Mouse (Mus musculus) intestine, embryonic 15.5 days (tissue): ENCODE measurements around the gene Gm45062. TPM values are rescaled to one million over a fixed set of nuclear protein-coding genes. Genes with fewer than 3 reads are reported as not detected.

Experiments
- ATAC-seq: fragments of 200-750 bp; cut with Nextera tagmentation; 2 replicates; pipeline ENCODE4 v1.8.0; 2017; ENCODE audit warnings: moderate TSS enrichment, moderate library complexity
- H3K27ac ChIP-seq: fragments of 300-500 bp; sonication (generic); 2 replicates; pipeline ENCODE4 v1.5.1; 2015; ENCODE audit warnings: mild to moderate bottlenecking, inconsistent platforms
- H3K27me3 ChIP-seq: fragments of 300-500 bp; sonication (generic); replicated peaks from 2 replicates; pipeline ENCODE4 v1.6.1; 2015; ENCODE audit warnings: inconsistent platforms
- H3K36me3 ChIP-seq: fragments of 300-500 bp; sonication (generic); 2 replicates; pipeline ENCODE4 v1.6.1; 2015; ENCODE audit warnings: inconsistent platforms
- H3K4me1 ChIP-seq: fragments of 300-500 bp; sonication (generic); replicated peaks from 2 replicates; pipeline ENCODE4 v1.6.1; 2015; ENCODE audit warnings: inconsistent platforms
- H3K4me2 ChIP-seq: fragments of 300-500 bp; sonication (generic); replicated peaks from 2 replicates; pipeline ENCODE4 v1.6.1; 2015; ENCODE audit warnings: mild to moderate bottlenecking, inconsistent platforms
- H3K4me3 ChIP-seq: fragments of 300-500 bp; sonication (generic); replicated peaks from 2 replicates; pipeline ENCODE4 v1.5.1; 2015; ENCODE audit warnings: inconsistent platforms
- H3K9ac ChIP-seq: fragments of 300-500 bp; sonication (generic); 2 replicates; pipeline ENCODE4 v1.6.1; 2015; ENCODE audit warnings: inconsistent platforms
- H3K9me3 ChIP-seq: fragments of 300-500 bp; sonication (generic); 2 replicates; pipeline ENCODE4 v1.6.1; 2016; ENCODE audit warnings: inconsistent platforms
- WGBS: fragments of 180-500 bp; shearing (Covaris S2); methylation state at CpG from one replicate; pipeline ENCODE4 v1.1.7; 2015; 5-methylcytosine and 5-hydroxymethylcytosine counted together
- polyA plus RNA-seq: library from polyadenylated mRNA; unstranded; fragments of >200 nt; fragmentation: Nextera tagmentation; extraction: Ambion mirVana; gene quantifications from 2 replicates; pipeline ENCODE4 v1.2.1, GENCODE M21; 2015

The Gm45062 gene
- polyA plus RNA-seq, 1 experiment from 2014 or later, result 6.7 TPM

DNA sequence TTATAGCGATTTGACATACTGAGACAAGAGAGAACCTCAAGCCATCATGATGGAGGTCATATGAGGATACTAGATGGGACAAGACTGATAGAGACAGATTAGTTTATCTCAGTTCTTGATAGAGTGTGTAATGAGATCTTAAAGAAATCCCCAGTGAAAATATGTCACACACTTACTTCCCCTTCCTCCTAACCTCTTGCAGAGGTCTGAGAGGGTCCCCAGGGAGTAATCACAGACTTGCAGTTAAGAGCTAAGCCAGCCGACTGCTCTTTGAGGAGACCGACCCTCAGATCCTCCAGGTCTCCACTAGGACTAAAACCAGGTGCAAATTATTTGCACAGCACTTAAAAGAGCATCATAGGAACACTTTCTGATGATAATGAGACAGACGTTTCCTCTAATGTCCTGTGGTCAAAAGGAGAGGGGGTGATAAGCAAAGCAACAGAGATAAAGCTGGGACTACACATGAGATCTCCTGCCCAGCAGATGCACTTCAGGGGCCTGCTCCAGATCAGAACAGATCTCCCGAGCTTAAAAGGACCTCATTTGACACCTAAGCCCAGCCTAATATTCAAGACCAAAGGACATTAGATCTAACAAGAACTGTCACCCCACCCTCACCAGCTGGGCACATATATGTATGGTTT, 372.9 kb downstream of the Gm45062 start:
- H3K27me3 ChIP-seq, result no peaks in the 10 kb centered on the region
- WGBS, result 65% methylated on average over 5 of the region's 5 CpGs
- H3K27ac ChIP-seq, result no peak overlapping the region
- H3K36me3 ChIP-seq, result no peaks in the 10 kb centered on the region
- no peak overlapping the region for H3K4me2 ChIP-seq
- no peaks in the 10 kb centered on the region for H3K4me1 ChIP-seq
- H3K9ac ChIP-seq, result no peak overlapping the region
- no peak overlapping the region for H3K4me3 ChIP-seq
- no peak for ATAC-seq
- no peaks in the 10 kb centered on the region for H3K9me3 ChIP-seq

DNA sequence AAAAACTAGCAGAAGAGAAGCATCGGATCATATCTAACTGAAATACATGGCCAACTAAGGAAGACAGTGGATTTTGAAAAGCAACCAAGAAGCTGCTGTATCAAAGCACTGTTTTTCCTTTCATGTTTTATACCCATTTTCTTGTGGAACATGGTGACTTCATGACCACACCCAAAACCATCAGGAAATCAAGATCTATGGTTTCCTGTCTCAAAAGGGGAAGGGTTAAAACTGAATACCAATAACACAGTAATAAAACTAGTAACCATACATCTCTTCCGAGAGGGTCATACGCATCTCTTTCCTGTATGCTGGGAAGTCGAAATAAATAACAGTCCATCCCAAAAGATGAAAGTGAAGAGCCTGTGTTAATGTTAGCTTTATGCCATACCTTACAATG, 373.5 kb downstream of the Gm45062 start:
- no peaks in the 10 kb centered on the region for H3K27me3 ChIP-seq
- no peaks in the 10 kb centered on the region for H3K9me3 ChIP-seq
- H3K9ac ChIP-seq, result no peak overlapping the region
- WGBS, result 86% methylated on average over 4 of the region's 4 CpGs
- H3K36me3 ChIP-seq, result no peaks in the 10 kb centered on the region
- H3K4me2 ChIP-seq, result no peak overlapping the region
- H3K4me1 ChIP-seq, result no peaks in the 10 kb centered on the region
- H3K4me3 ChIP-seq, result no peak overlapping the region
- ATAC-seq, result no peak
- H3K27ac ChIP-seq, result no peak overlapping the region

DNA sequence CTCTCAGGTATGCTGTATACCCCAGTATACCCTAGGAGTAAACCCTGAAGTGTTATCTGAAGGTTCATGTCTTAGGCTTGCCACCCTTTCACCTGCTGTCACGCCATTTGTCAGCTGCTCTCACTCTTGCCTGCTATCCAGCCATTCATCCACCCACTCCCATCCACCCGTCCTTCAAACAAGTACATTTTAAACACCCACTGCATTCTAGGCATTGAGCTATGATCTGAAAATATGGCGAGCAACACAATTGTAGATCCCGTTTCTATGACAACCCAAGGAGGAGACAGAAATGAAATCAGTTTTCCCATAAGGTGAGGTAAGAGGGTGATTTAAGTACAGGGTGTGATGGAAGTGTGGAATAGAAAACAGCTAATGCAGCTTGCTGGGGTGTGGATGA, 378.9 kb downstream of the Gm45062 start:
- WGBS, result 89% methylated on average over 4 of the region's 4 CpGs
- H3K9ac ChIP-seq, result no peak overlapping the region
- no peak overlapping the region for H3K27ac ChIP-seq
- H3K4me2 ChIP-seq, result no peak overlapping the region
- no peaks in the 10 kb centered on the region for H3K36me3 ChIP-seq
- no peaks in the 10 kb centered on the region for H3K27me3 ChIP-seq
- no peaks in the 10 kb centered on the region for H3K4me1 ChIP-seq
- H3K9me3 ChIP-seq, result no peaks in the 10 kb centered on the region
- ATAC-seq, result no peak
- H3K4me3 ChIP-seq, result no peak overlapping the region

- H3K27ac ChIP-seq, result no peak overlapping the region
- H3K4me3 ChIP-seq, result no peak overlapping the region
- ATAC-seq, result no peak
- H3K9me3 ChIP-seq, result no peaks in the 10 kb centered on the region
- no peaks in the 10 kb centered on the region for H3K27me3 ChIP-seq
- H3K9ac ChIP-seq, result no peak overlapping the region
- H3K4me1 ChIP-seq, result no peaks in the 10 kb centered on the region
- no peaks in the 10 kb centered on the region for H3K36me3 ChIP-seq
- no peak overlapping the region for H3K4me2 ChIP-seq
- WGBS, result 77% methylated on average over 4 of the region's 4 CpGs
Observed at GRCm38 (mm10) chr6:8638899-8639298, 379.6 kb downstream of the Gm45062 start.

- Histone ChIP-seq H3K27ac (no peak overlapping the region), H3K9ac (no peak overlapping the region), H3K27me3 (no peaks in the 10 kb centered on the region), H3K9me3 (no peaks in the 10 kb centered on the region), H3K36me3 (no peaks in the 10 kb centered on the region), H3K4me2 (no peak overlapping the region), H3K4me1 (no peaks in the 10 kb centered on the region), H3K4me3 (no peak overlapping the region)
- 68% methylated on average over 2 of the region's 2 CpGs for WGBS
- no peak for ATAC-seq
Observed at GRCm38 (mm10) chr6:8639526-8639925, 380.3 kb downstream of the Gm45062 start.

- H3K36me3 ChIP-seq, result no peaks in the 10 kb centered on the region
- H3K4me1 ChIP-seq, result peaks cover 2% of the 10 kb centered on the region; the same call in 1 of the 2 replicates
- no peak overlapping the region for H3K9ac ChIP-seq
- WGBS, result 84% methylated on average over 5 of the region's 5 CpGs
- no peaks in the 10 kb centered on the region for H3K27me3 ChIP-seq
- no peak overlapping the region for H3K4me2 ChIP-seq
- H3K4me3 ChIP-seq, result no peak overlapping the region
- ATAC-seq, result no peak
- no peak overlapping the region for H3K27ac ChIP-seq
- H3K9me3 ChIP-seq, result no peaks in the 10 kb centered on the region
Observed at GRCm38 (mm10) chr6:8640863-8641262, 381.6 kb downstream of the Gm45062 start.

DNA sequence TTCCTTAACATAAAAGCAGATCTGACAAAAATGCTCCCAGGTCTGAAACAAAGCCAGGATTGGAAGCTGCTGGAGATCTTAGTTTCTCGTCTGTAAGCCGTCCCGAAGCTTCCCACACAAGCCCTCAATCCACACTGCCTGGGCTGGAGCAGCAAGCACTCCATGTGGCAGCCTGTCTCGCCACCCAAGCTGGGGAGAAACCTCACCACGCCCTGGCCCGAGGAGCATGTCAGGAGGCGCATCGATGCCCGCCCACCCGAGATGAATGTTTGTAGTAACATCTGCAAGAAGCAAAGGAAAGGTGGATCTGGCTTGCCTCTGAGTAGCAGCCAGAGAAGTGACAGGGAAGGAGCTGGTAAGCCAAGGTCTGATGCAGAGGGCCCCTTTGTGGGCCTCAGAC, 385.5 kb downstream of the Gm45062 start:
- Histone ChIP-seq H3K9ac (no peak overlapping the region), H3K4me2 (0 out of 2 replicates have a peak overlapping the region, but pooled peaks have one; percentile 11), H3K27ac (peak overlapping the region; percentile 40; the same call in 1 of the 2 replicates), H3K27me3 (no peaks in the 10 kb centered on the region), H3K4me1 (peaks cover 2% of the 10 kb centered on the region; the same call in 1 of the 2 replicates), H3K9me3 (no peaks in the 10 kb centered on the region), H3K36me3 (no peaks in the 10 kb centered on the region), H3K4me3 (no peak overlapping the region)
- peak; percentile 46; the same call in 1 of the 2 replicates for ATAC-seq
- WGBS, result 49% methylated on average over 10 of the region's 10 CpGs

DNA sequence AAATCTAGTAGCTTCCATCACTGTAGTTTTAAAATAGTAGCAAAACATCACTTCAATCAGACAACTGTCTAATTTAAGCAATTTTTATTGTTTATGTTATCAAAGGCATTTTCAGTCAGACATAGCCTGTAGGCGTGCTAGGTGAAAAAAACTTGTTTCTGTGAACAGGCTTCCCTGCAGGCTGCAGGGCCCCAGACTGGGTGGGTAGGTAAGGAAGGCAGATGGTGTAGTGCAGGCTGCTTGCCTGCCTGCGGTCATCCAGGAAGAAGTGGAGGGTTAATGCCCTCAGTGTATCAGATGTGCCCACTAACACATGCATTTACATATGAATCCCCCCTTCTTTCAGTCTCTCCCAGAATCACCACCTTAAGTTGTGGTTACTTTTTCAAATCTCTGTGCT, 386.5 kb downstream of the Gm45062 start:
- ATAC-seq, result no peak
- H3K27me3 ChIP-seq, result no peaks in the 10 kb centered on the region
- no peaks in the 10 kb centered on the region for H3K36me3 ChIP-seq
- WGBS, result 60% methylated on average over 2 of the region's 2 CpGs
- no peak overlapping the region for H3K4me2 ChIP-seq
- H3K27ac ChIP-seq, result no peak overlapping the region
- H3K4me3 ChIP-seq, result no peak overlapping the region
- H3K9ac ChIP-seq, result no peak overlapping the region
- no peaks in the 10 kb centered on the region for H3K9me3 ChIP-seq
- H3K4me1 ChIP-seq, result peaks cover 2% of the 10 kb centered on the region; the same call in 1 of the 2 replicates

Other genes starting within 250 kb of the Gm45062 start
- gene Col28a1, start 66.8 kb upstream of the Gm45062 start, polyA plus RNA-seq, result 2.6 and 3.0 TPM in 2 replicates
- 19.1 and 22.6 TPM in 2 replicates for gene Mios, start 50.2 kb upstream of the Gm45062 start, polyA plus RNA-seq
- 144 and 172 TPM in 2 replicates for gene Rpa3, start 277 bp upstream of the Gm45062 start, polyA plus RNA-seq
- 24.9 and 25.5 TPM in 2 replicates for gene Umad1, start 162 bp upstream of the Gm45062 start, polyA plus RNA-seq